Mouse (Mus musculus) E14TG2a.4 (cell line): ENCODE measurements around the gene Slc31a2.

Experiments used
- CTCF ChIP-seq: conservative IDR thresholded peaks from 2 replicates; pipeline ENCODE4 v1.5.1; 2014; ENCODE audit warnings: low read length
- NANOG ChIP-seq: IDR thresholded peaks from 2 replicates; pipeline ENCODE4 v1.6.1; 2014; ENCODE audit warnings: borderline replicate concordance, low read length, mixed read lengths
- POU5F1 ChIP-seq: IDR thresholded peaks from 2 replicates; pipeline ENCODE4 v1.6.1; 2014; ENCODE audit warnings: low read length, borderline replicate concordance

DNA sequence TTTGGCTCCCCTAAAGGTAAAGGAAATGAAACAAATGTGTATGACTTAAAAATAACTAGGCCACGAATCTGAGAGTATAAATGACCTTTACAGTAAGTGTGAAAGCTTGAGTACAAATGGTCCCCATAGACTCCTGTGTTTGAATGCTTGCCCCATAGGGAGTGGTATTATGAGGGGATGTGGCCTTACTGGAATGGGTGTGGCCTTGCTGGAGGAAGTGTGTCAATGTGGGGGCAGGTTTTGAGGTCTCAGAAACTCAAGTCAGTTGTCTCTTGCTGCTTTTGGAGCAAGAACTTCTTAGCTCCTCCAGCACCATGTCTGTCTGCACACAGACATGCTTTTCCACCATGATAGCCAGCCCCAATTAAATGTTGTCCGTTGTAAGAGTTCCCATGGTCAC, 54.1 kb downstream of the Slc31a2 start:
- TF ChIP-seq CTCF (no peak), NANOG (no peak; the same call in 1 of the 2 replicates), POU5F1 (no peak)
